Mouse (Mus musculus): ENCODE measurements around the gene Rcc1l.

The Rcc1l gene

GRCm38 (mm10) chr5:134137933-134138332 lies 38.6 kb downstream of the Rcc1l start:
- TF ChIP-seq CTCF (conservative IDR thresholded peaks at IDR 0.05; ENCODE audit: low read length): no peak
- Histone ChIP-seq H3K9me3 (ENCODE audit: low read length) (peaks cover 4% of the 10 kb centered on the region; the same call in 1 of the 2 replicates), H3K36me3 (ENCODE audit: insufficient read depth, low read length) (no peaks in the 10 kb centered on the region), H3K27me3 (ENCODE audit: insufficient read depth, low read length) (no peaks in the 10 kb centered on the region), H3K4me3 (replicated peaks; ENCODE audit: low read length) (no peak overlapping the region), H3K4me1 (replicated peaks; ENCODE audit: low read depth, low read length) (peaks cover 37% of the 10 kb centered on the region)

GRCm38 (mm10) chr5:134136022-134136421 lies 40.6 kb downstream of the Rcc1l start:
- H3K36me3 ChIP-seq (ENCODE audit: insufficient read depth, low read length): no peaks in the 10 kb centered on the region
- no peaks in the 10 kb centered on the region for H3K27me3 ChIP-seq (ENCODE audit: insufficient read depth, low read length)
- H3K4me1 ChIP-seq (replicated peaks; ENCODE audit: low read depth, low read length): peaks cover 23% of the 10 kb centered on the region
- H3K4me3 ChIP-seq (replicated peaks; ENCODE audit: low read length): no peak overlapping the region
- TF ChIP-seq POU5F1 (IDR thresholded peaks at IDR 0.05; ENCODE audit: borderline replicate concordance, low read length) (no peak), NANOG (IDR thresholded peaks at IDR 0.05; ENCODE audit: borderline replicate concordance, low read length) (no peak), CTCF (conservative IDR thresholded peaks at IDR 0.05; ENCODE audit: low read length) (no peak)
- H3K9me3 ChIP-seq (ENCODE audit: low read length): no peaks in the 10 kb centered on the region

- Histone ChIP-seq H3K4me1 (replicated peaks; ENCODE audit: low read depth, low read length) (peaks cover 16% of the 10 kb centered on the region), H3K4me3 (replicated peaks; ENCODE audit: low read length) (no peak overlapping the region), H3K9me3 (ENCODE audit: low read length) (peaks cover 11% of the 10 kb centered on the region), H3K27me3 (ENCODE audit: insufficient read depth, low read length) (no peaks in the 10 kb centered on the region), H3K36me3 (ENCODE audit: insufficient read depth, low read length) (no peaks in the 10 kb centered on the region)
- TF ChIP-seq NANOG (IDR thresholded peaks at IDR 0.05; ENCODE audit: borderline replicate concordance, low read length) (no peak), CTCF (conservative IDR thresholded peaks at IDR 0.05; ENCODE audit: low read length) (no peak), POU5F1 (IDR thresholded peaks at IDR 0.05; ENCODE audit: borderline replicate concordance, low read length) (no peak)
Observed at GRCm38 (mm10) chr5:134131586-134131985, 45.0 kb downstream of the Rcc1l start.

- H3K36me3 ChIP-seq (ENCODE audit: insufficient read depth, low read length): no peaks in the 10 kb centered on the region
- H3K9me3 ChIP-seq (ENCODE audit: low read length): peaks cover 14% of the 10 kb centered on the region
- TF ChIP-seq NANOG (IDR thresholded peaks at IDR 0.05; ENCODE audit: borderline replicate concordance, low read length) (no peak), CTCF (conservative IDR thresholded peaks at IDR 0.05; ENCODE audit: low read length) (no peak), POU5F1 (IDR thresholded peaks at IDR 0.05; ENCODE audit: borderline replicate concordance, low read length) (no peak)
Observed at GRCm38 (mm10) chr5:134126232-134126631, 50.3 kb downstream of the Rcc1l start.

GRCm38 (mm10) chr5:134123846-134124245 lies 52.7 kb downstream of the Rcc1l start:
- peaks cover 10% of the 10 kb centered on the region for H3K9me3 ChIP-seq (ENCODE audit: low read length)
- H3K4me1 ChIP-seq (replicated peaks; ENCODE audit: low read depth, low read length): peaks cover 37% of the 10 kb centered on the region
- no peak overlapping the region for H3K4me3 ChIP-seq (replicated peaks; ENCODE audit: low read length)
- no peaks in the 10 kb centered on the region for H3K36me3 ChIP-seq (ENCODE audit: insufficient read depth, low read length)
- peaks cover 11% of the 10 kb centered on the region for H3K27me3 ChIP-seq (ENCODE audit: insufficient read depth, low read length)
- no peak for TF ChIP-seq CTCF (conservative IDR thresholded peaks at IDR 0.05; ENCODE audit: low read length)
- TF ChIP-seq POU5F1 (IDR thresholded peaks at IDR 0.05; ENCODE audit: borderline replicate concordance, low read length): no peak
- no peak for TF ChIP-seq NANOG (IDR thresholded peaks at IDR 0.05; ENCODE audit: borderline replicate concordance, low read length)

More at GRCm38 (mm10) chr5:134126232-134126631, 50.3 kb downstream of the Rcc1l start:
- peaks cover 20% of the 10 kb centered on the region for H3K4me1 ChIP-seq (replicated peaks; ENCODE audit: low read depth, low read length)
- peaks cover 11% of the 10 kb centered on the region for H3K27me3 ChIP-seq (ENCODE audit: insufficient read depth, low read length)
- no peak overlapping the region for H3K4me3 ChIP-seq (replicated peaks; ENCODE audit: low read length)

GRCm38 (mm10) chr5:134121893-134122259 lies 54.7 kb downstream of the Rcc1l start:
- Histone ChIP-seq H3K27me3 (ENCODE audit: insufficient read depth, low read length) (peaks cover 11% of the 10 kb centered on the region), H3K4me3 (replicated peaks; ENCODE audit: low read length) (no peak overlapping the region), H3K4me1 (replicated peaks; ENCODE audit: low read depth, low read length) (peaks cover 49% of the 10 kb centered on the region), H3K9me3 (ENCODE audit: low read length) (peaks cover 3% of the 10 kb centered on the region; the same call in 1 of the 2 replicates), H3K36me3 (ENCODE audit: insufficient read depth, low read length) (no peaks in the 10 kb centered on the region)
- no peak for TF ChIP-seq CTCF (conservative IDR thresholded peaks at IDR 0.05; ENCODE audit: low read length)
- TF ChIP-seq NANOG (IDR thresholded peaks at IDR 0.05; ENCODE audit: borderline replicate concordance, low read length): no peak
- no peak for TF ChIP-seq POU5F1 (IDR thresholded peaks at IDR 0.05; ENCODE audit: borderline replicate concordance, low read length)

GRCm38 (mm10) chr5:134121138-134121892 lies 55.3 kb downstream of the Rcc1l start:
- Histone ChIP-seq H3K36me3 (ENCODE audit: insufficient read depth, low read length) (no peaks in the 10 kb centered on the region), H3K4me3 (replicated peaks; ENCODE audit: low read length) (no peak overlapping the region), H3K4me1 (replicated peaks; ENCODE audit: low read depth, low read length) (peaks cover 49% of the 10 kb centered on the region), H3K9me3 (ENCODE audit: low read length) (peaks cover 3% of the 10 kb centered on the region; the same call in 1 of the 2 replicates), H3K27me3 (ENCODE audit: insufficient read depth, low read length) (peaks cover 11% of the 10 kb centered on the region)
- TF ChIP-seq CTCF (conservative IDR thresholded peaks at IDR 0.05; ENCODE audit: low read length) (no peak), POU5F1 (IDR thresholded peaks at IDR 0.05; ENCODE audit: borderline replicate concordance, low read length) (no peak), NANOG (IDR thresholded peaks at IDR 0.05; ENCODE audit: borderline replicate concordance, low read length) (no peak)

- TF ChIP-seq POU5F1 (IDR thresholded peaks at IDR 0.05; ENCODE audit: borderline replicate concordance, low read length) (no peak), NANOG (IDR thresholded peaks at IDR 0.05; ENCODE audit: borderline replicate concordance, low read length) (no peak), CTCF (conservative IDR thresholded peaks at IDR 0.05; ENCODE audit: low read length) (no peak)
- H3K4me3 ChIP-seq (replicated peaks; ENCODE audit: low read length): no peak overlapping the region
- H3K27me3 ChIP-seq (ENCODE audit: insufficient read depth, low read length): peaks cover 11% of the 10 kb centered on the region
- H3K4me1 ChIP-seq (replicated peaks; ENCODE audit: low read depth, low read length): peaks cover 49% of the 10 kb centered on the region
- H3K36me3 ChIP-seq (ENCODE audit: insufficient read depth, low read length): no peaks in the 10 kb centered on the region
- H3K9me3 ChIP-seq (ENCODE audit: low read length): no peaks in the 10 kb centered on the region
Observed at GRCm38 (mm10) chr5:134120135-134120534, 56.4 kb downstream of the Rcc1l start.

Data from E14TG2a.4 (cell line).